Mouse (Mus musculus) bone marrow, adult 2 months (tissue): ENCODE data around the gene Ddah1. TPM values are rescaled to one million over a fixed set of nuclear protein-coding genes. Genes with fewer than 3 reads are reported as not detected.

ENCODE experiments used
- H3K27ac ChIP-seq: fragments of 200-500 bp; 2 replicates; pipeline ENCODE4 v1.5.1; 2012; ENCODE audit warnings: low read depth, mild to moderate bottlenecking, control low read depth, inconsistent platforms, low read length; ENCODE audit not compliant: control insufficient read depth, poor library complexity, insufficient read depth
- H3K4me1 ChIP-seq: fragments of 200-500 bp; 2 replicates; pipeline ENCODE4 v1.6.1; 2011; ENCODE audit warnings: low read length; ENCODE audit not compliant: control insufficient read depth, insufficient read depth
- H3K4me3 ChIP-seq: fragments of 200-500 bp; replicated peaks from 2 replicates; pipeline ENCODE3; 2011; ENCODE audit warnings: mild to moderate bottlenecking, low read depth, low read length, control low read depth; ENCODE audit not compliant: control insufficient read depth
- CTCF ChIP-seq: fragments of 200-500 bp; IDR thresholded peaks from 2 replicates; pipeline ENCODE4 v1.5.1; 2011; ENCODE audit warnings: low read length, control low read depth; ENCODE audit not compliant: control insufficient read depth, insufficient read depth
- POLR2A ChIP-seq: fragments of 200-500 bp; IDR thresholded peaks from 2 replicates; pipeline ENCODE4 v1.6.1; 2011; ENCODE audit warnings: low read depth, mild to moderate bottlenecking, control low read depth, low read length, borderline replicate concordance; ENCODE audit not compliant: control insufficient read depth
- whole genome bisulfite sequencing: fragments of 180-500 bp; shearing (Covaris S2); methylation state at CpG from one replicate; pipeline ENCODE4 v1.1.7; 2018; 5-methylcytosine and 5-hydroxymethylcytosine counted together
- polyA plus RNA-seq: library from polyadenylated mRNA; stranded (reverse); fragments of >200 nt; gene quantifications from 2 replicates; pipeline ENCODE4 v1.2.4, GENCODE M21; 2011; ENCODE audit warnings: low replicate concordance; ENCODE audit not compliant: missing spikeins, insufficient read depth, insufficient read length

Gene Ddah1
- polyA plus RNA-seq, 1 experiment = 2.4 TPM

DNA sequence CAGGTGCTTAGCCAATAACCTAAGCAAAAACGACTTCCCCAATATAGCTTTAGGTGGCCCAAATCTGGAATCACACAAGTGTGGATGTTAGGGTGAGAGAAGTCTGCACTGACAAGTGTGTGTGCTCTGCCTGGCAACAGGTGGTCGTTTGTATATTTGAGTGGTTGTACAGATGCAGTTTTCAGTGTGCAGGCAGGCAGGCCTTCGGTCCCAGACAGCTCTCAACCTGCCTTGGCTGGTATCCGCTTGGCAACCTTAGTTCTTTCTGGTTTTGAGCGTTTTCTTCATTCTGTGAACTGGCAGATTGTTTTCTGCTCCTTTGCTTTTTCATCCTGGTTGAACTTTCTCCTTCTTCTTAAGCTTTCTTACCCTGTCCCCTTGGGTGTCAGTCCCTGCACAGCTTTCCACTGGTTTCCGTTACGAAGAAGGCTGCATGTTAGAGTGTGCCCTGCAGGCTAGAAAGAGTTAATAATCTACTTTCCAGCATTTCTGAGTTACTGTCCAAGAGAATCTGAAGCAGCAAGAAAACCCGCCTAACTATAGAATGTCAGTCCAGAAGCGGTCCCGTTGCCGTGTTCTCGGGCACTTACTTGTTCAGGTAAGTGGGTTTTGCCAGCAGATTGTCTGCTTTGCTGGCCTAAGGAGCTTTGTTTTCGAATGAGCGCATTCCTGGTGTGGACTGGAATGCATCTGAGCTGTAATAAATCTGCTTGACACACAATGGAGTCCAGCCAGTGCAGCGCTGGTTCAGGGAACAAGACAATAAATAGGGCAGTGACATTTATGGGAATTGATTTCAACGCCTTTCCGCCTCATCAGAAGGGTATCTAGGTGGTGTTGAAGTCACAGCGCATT is 68.9 kb downstream of the Ddah1 start:
- TF ChIP-seq CTCF = no peak
- no peak for TF ChIP-seq POLR2A
- Histone ChIP-seq H3K4me3 (no peak overlapping the region), H3K27ac (no peak overlapping the region), H3K4me1 (no peaks in the 10 kb centered on the region)
- WGBS = 67% methylated on average over 18 of the region's 18 CpGs

DNA sequence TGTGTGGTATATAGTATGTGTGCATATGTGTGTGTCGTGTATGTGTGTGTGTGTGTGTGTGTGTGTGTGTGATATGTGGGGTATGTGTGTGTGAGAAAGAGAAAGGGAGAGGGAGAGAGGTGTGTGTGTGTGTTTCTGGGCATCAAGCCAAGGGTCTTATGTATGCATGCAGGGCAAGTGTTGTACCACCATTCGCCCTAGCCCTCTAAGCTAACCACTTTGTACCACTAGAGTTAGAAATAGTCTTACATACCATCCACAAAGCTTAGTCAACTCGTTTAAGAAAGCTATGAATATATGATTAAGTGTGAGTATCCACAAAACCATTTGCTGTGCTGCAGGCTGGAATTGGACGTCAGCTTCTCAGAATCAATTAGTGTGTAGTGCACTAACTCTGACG is 70.4 kb downstream of the Ddah1 start:
- TF ChIP-seq POLR2A (no peak), CTCF (no peak)
- H3K27ac ChIP-seq = no peak overlapping the region
- no peak overlapping the region for H3K4me3 ChIP-seq
- no peaks in the 10 kb centered on the region for H3K4me1 ChIP-seq
- WGBS = 71% methylated on average over 5 of the region's 5 CpGs

DNA sequence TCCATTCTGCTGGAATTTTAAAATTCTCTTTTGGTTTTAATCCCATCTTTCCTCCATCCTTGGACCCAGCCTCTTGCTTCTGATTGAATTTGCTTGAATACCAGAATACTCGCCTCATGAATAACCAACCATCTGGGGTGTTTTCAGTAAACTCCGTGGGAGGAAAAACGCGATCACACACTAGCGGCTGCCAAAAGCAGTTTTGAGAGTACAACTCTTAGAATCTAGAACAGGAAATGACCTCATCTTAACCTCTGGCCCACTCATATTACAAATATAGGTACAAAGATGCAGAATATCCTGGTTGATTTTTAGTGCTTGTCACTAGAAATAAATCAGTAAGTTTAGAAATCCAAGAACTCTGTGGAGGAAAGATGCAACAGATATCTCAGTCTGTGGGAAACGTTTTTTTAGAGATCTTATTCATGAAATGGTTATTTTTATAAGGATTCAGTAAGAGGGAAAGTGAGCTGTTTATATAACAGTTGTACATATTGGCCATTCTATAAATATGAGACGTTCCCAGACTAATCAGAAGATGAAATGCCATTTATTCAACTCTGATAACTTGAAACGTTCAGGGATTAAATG is 75.6 kb downstream of the Ddah1 start:
- TF ChIP-seq POLR2A = no peak
- whole genome bisulfite sequencing = 29% methylated on average over 8 of the region's 8 CpGs
- no peaks in the 10 kb centered on the region for H3K4me1 ChIP-seq
- no peak overlapping the region for H3K27ac ChIP-seq
- no peak overlapping the region for H3K4me3 ChIP-seq

DNA sequence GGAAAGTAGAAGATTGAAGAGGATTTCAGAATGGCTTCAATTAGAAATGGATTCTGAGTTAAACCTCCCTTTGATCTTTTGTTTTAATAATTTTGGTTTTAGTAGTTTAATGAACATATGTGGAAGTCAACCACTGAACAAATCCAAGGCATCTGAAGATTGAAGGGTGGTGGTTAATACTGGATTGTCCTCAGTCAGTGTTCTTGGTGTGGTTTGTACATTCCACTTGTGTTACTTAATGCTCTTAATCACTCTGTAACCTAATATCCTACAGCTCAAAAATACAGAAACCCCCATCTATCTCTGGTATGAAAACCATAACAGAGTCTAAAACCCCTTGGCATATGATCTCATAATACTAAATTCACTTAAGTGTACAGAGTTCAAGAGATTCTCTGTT is 79.8 kb downstream of the Ddah1 start:
- Histone ChIP-seq H3K4me3 (no peak overlapping the region), H3K27ac (no peak overlapping the region), H3K4me1 (no peaks in the 10 kb centered on the region)
- TF ChIP-seq CTCF (no peak), POLR2A (no peak)

DNA sequence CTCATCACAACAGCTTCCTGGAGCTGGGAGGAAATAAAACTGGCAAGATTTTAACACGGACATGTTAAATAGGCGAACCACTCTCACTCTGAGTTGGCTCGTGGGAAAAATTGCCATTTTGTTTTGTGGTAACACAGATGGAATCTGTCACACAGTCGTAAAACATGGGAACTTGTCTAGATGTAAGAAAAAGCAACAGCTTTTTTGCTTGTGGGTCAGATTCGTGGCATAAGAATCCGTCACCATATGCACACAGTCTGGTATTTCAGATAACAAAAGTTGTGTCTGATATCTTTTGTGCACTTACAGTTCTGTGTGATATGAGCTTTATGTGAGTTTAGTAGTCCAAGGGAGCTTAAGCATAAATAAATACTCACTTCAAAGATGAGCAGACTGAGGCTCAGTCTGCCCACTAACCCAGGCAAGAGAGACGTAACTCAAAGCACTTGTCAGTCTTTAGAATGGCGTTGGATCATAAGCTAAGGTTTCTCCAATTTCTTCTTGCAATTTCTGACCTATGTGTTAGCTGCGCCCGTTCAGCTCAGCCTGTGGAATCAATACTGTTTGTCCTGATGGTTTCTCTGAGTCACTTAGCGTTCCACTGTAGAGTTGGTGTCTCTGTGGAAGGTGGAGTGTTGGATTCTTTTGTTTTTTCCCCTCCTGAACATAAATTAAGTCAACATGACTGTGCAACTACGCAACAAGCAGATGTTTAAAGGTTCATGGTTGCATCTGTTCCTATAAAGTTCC is 83.7 kb downstream of the Ddah1 start:
- Histone ChIP-seq H3K27ac (no peak overlapping the region), H3K4me1 (no peaks in the 10 kb centered on the region), H3K4me3 (no peak overlapping the region)
- TF ChIP-seq CTCF (no peak), POLR2A (no peak)
- 65% methylated on average over 12 of the region's 12 CpGs for WGBS

DNA sequence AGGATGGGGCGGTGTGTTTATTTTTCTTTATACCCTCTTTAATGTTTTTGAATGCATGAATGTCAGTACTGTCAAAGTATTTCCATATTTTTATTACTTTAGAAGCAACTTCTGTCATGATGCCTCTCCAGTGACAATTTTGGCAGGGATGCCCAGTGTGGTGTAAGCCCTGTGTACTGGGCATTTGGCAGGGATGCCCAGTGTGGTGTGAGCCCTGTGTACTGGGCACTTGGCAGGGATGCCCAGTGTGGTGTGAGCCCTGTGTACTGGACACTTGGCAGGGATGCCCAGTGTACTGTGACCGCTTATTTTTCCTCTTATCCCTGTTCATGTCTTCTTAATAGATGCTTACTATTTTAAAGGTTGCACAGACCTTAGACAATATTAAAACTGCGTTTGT is 85.4 kb downstream of the Ddah1 start:
- TF ChIP-seq POLR2A = no peak
- no peak for TF ChIP-seq CTCF
- Histone ChIP-seq H3K4me3 (no peak overlapping the region), H3K4me1 (no peaks in the 10 kb centered on the region), H3K27ac (no peak overlapping the region)
- 76% methylated on average over 3 of the region's 3 CpGs for WGBS

DNA sequence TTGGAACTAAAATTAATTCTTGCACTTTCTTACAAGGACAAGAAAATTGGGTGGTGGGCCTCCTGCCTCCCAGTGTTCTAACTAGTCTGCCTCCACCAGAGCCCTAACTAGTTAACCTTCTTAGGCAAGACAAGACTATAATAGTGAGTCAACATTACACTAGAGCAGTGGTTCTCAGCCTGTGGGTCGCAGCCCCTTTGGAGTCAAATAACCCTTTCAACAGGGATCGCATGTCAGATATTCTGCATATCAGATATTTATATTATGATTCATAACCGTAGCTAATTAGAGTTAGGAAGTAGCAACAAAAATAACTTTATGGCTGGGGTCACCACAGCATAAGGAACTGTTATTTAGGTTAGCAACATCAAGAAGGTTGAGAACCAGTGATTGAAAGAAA is 86.4 kb downstream of the Ddah1 start:
- WGBS = 84% methylated on average over 3 of the region's 3 CpGs
- Histone ChIP-seq H3K4me3 (no peak overlapping the region), H3K27ac (no peak overlapping the region), H3K4me1 (no peaks in the 10 kb centered on the region)
- TF ChIP-seq POLR2A (no peak), CTCF (no peak)

DNA sequence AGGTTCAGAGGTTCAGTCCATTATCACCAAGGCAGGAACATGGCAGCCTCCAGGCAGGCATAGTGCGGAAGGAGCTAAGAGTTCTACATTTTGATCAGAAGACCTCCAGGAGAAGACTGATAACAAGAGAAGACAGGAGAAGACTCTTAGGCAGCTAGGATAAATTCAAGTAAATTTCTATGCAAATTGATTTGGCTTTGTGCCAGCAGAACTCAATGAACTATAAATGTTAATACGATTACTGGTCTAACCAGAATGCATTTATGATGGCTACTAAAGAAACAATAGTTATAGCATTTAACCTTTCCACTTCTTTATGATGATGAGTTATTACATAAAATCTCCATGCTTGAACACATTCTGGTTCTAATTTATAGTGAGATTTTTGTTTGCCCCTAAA is 87.8 kb downstream of the Ddah1 start:
- H3K4me3 ChIP-seq = no peak overlapping the region
- H3K27ac ChIP-seq = no peak overlapping the region
- H3K4me1 ChIP-seq = no peaks in the 10 kb centered on the region
- WGBS = 89% methylated on average over 2 of the region's 2 CpGs
- TF ChIP-seq POLR2A = no peak
- no peak for TF ChIP-seq CTCF
